Mouse (Mus musculus) midbrain, postnatal 0 days (tissue): ENCODE data around the gene Map1b. TPM values are rescaled to one million over a fixed set of nuclear protein-coding genes. Genes with fewer than 3 reads are reported as not detected.

Experiments used
- ATAC-seq: fragments of 200-750 bp; cut with Nextera tagmentation; 2 replicates; pipeline ENCODE4 v1.8.0; 2017; ENCODE audit warnings: moderate number of reproducible peaks, mild to moderate bottlenecking, moderate TSS enrichment, moderate library complexity; ENCODE audit not compliant: low FRiP score
- DNase-seq: peaks from one replicate; pipeline ENCODE4 v3.0.0-alpha.2; 2015; ENCODE audit warnings: low spot score
- H3K27ac ChIP-seq: fragments of 300-500 bp; sonication (generic); 2 replicates; pipeline ENCODE4 v1.5.1; 2014; ENCODE audit warnings: low read depth, mild to moderate bottlenecking, low read length, mixed read lengths
- H3K27me3 ChIP-seq: fragments of 300-500 bp; sonication (generic); 2 replicates; pipeline ENCODE4 v1.6.1; 2014; ENCODE audit warnings: low read length, control low read depth, mixed read lengths; ENCODE audit not compliant: insufficient read depth
- H3K36me3 ChIP-seq: fragments of 300-500 bp; sonication (generic); 2 replicates; pipeline ENCODE4 v1.6.1; 2014; ENCODE audit warnings: low read length, control low read depth, mixed read lengths; ENCODE audit not compliant: insufficient read depth
- H3K4me1 ChIP-seq: fragments of 300-500 bp; sonication (generic); 2 replicates; pipeline ENCODE4 v1.6.1; 2014; ENCODE audit warnings: mild to moderate bottlenecking, control low read depth, antibody characterized with exemption, low read length, mixed read lengths; ENCODE audit not compliant: insufficient read depth
- H3K4me2 ChIP-seq: fragments of 300-500 bp; sonication (generic); 2 replicates; pipeline ENCODE4 v1.6.1; 2014; ENCODE audit warnings: low read depth, mild to moderate bottlenecking, low read length, mixed read lengths; ENCODE audit not compliant: poor library complexity, severe bottlenecking
- H3K4me3 ChIP-seq: fragments of 300-500 bp; sonication (generic); 2 replicates; pipeline ENCODE4 v1.5.1; 2014; ENCODE audit warnings: low read depth, mild to moderate bottlenecking, low read length, moderate library complexity
- H3K9ac ChIP-seq: fragments of 300-500 bp; sonication (generic); replicated peaks from 2 replicates; pipeline ENCODE4 v1.6.1; 2014; ENCODE audit warnings: mild to moderate bottlenecking, low read length, moderate library complexity, mixed read lengths; ENCODE audit not compliant: poor library complexity, severe bottlenecking
- H3K9me3 ChIP-seq: fragments of 300-500 bp; sonication (generic); 2 replicates; pipeline ENCODE4 v1.6.1; 2016; ENCODE audit warnings: low read length, control low read depth
- CTCF ChIP-seq: IDR thresholded peaks from 2 replicates; pipeline ENCODE4 v1.5.1; 2016; ENCODE audit warnings: antibody characterized with exemption, mild to moderate bottlenecking
- WGBS: fragments of 180-500 bp; shearing (Covaris S2); extraction: QIAGEN DNeasy Blood & Tissue Kit; methylation state at CpG from one replicate; pipeline ENCODE4 v1.1.7; 2014; 5-methylcytosine and 5-hydroxymethylcytosine counted together
- polyA plus RNA-seq: library from polyadenylated mRNA; unstranded; fragments of >200 nt; fragmentation: Nextera tagmentation; extraction: Ambion mirVana; gene quantifications from 2 replicates; pipeline ENCODE4 v1.2.1, GENCODE M21; 2015
- total RNA-seq: library from RNA; depleted of rRNA; stranded (reverse); fragments of >200 nt; gene quantifications from 2 replicates; pipeline ENCODE4 v1.2.3, GENCODE M21; 2014

The Map1b gene
- total and polyA plus RNA-seq, 2 experiments from 2014 or later, result 913 to 2,125 TPM

GRCm38 (mm10) chr13:99550679-99551369 lies 34.5 kb upstream of the Map1b start:
- Histone ChIP-seq H3K36me3 (no peaks in the 10 kb centered on the region), H3K4me2 (no peak overlapping the region), H3K9me3 (no peaks in the 10 kb centered on the region), H3K4me1 (peaks cover 14% of the 10 kb centered on the region; the same call in 1 of the 2 replicates), H3K27me3 (no peaks in the 10 kb centered on the region), H3K9ac (no peak overlapping the region), H3K4me3 (no peak overlapping the region), H3K27ac (0 out of 2 replicates have a peak overlapping the region, but pooled peaks have one; percentile 47)
- WGBS, result 46% methylated on average over 12 of the region's 12 CpGs
- ATAC-seq (peak; percentile 59; the same call in 1 of the 2 replicates), DNase-seq (peak; percentile 40)
- TF ChIP-seq CTCF, result no peak

- Histone ChIP-seq H3K4me1 (peaks cover 14% of the 10 kb centered on the region; the same call in 1 of the 2 replicates), H3K27ac (0 out of 2 replicates have a peak overlapping the region, but pooled peaks have one; percentile 47), H3K9me3 (no peaks in the 10 kb centered on the region), H3K27me3 (no peaks in the 10 kb centered on the region), H3K4me3 (no peak overlapping the region), H3K36me3 (no peaks in the 10 kb centered on the region), H3K4me2 (no peak overlapping the region), H3K9ac (no peak overlapping the region)
- WGBS, result 34% methylated on average over 4 of the region's 4 CpGs
- ATAC-seq (no peak), DNase-seq (no peak)
- no peak for TF ChIP-seq CTCF
Observed at GRCm38 (mm10) chr13:99550060-99550459, 33.7 kb upstream of the Map1b start.

DNA sequence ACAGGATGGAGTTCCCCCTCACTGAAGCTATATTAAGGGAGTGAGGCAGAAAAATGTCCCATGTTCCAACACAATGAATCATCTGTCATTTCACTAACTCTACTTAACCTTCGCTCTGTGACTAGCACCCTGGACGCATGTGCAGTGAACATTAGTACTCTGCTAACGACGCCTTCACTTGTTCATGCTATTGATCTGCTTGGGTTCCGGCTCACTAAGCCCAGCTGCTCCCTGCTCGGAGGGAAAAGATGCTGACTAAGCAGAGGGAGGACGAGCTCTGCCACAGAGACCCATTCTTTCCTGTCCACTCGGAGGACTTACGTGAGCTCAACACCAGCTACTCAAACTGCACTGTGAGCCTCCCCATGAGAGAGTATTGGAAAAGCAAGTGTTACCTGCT lies 33.2 kb upstream of the Map1b start:
- H3K9me3 ChIP-seq, result no peaks in the 10 kb centered on the region
- no peaks in the 10 kb centered on the region for H3K36me3 ChIP-seq
- H3K4me2 ChIP-seq, result 0 out of 2 replicates have a peak overlapping the region, but pooled peaks have one; percentile 9
- H3K27ac ChIP-seq, result 0 out of 2 replicates have a peak overlapping the region, but pooled peaks have one; percentile 47
- no peaks in the 10 kb centered on the region for H3K27me3 ChIP-seq
- no peak for TF ChIP-seq CTCF
- WGBS, result 14% methylated on average over 9 of the region's 9 CpGs
- H3K4me1 ChIP-seq, result peaks cover 14% of the 10 kb centered on the region; the same call in 1 of the 2 replicates
- no peak overlapping the region for H3K4me3 ChIP-seq
- DNase-seq (peak; percentile 31), ATAC-seq (no peak)
- H3K9ac ChIP-seq, result no peak overlapping the region

DNA sequence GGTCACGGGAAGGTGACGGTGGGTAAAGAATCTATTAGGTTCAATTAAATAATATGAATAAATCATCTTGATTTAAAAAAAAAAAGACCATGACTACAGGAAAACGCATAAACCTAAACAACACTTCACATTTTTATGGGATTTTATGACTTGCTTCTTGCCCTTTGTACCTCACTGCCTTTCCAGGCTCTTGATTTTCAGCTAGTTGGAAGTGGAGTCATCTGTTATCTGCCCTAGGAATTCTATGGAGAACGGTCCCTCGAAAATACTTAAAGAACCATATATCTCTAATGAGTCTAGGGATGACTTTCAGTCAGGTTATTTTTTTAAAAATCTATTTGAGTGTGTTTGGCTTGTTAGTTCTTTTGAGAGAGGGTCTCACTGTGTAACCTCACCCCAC lies 30.5 kb upstream of the Map1b start:
- Histone ChIP-seq H3K9ac (no peak overlapping the region), H3K4me1 (peaks cover 14% of the 10 kb centered on the region; the same call in 1 of the 2 replicates), H3K4me3 (no peak overlapping the region), H3K4me2 (no peak overlapping the region), H3K27ac (no peak overlapping the region), H3K27me3 (no peaks in the 10 kb centered on the region), H3K36me3 (no peaks in the 10 kb centered on the region), H3K9me3 (no peaks in the 10 kb centered on the region)
- 94% methylated on average over 5 of the region's 5 CpGs for WGBS
- no peak for DNase-seq
- ATAC-seq, result no peak
- no peak for TF ChIP-seq CTCF

GRCm38 (mm10) chr13:99545201-99545600 lies 28.9 kb upstream of the Map1b start:
- ATAC-seq, result no peak
- 53% methylated on average over 6 of the region's 6 CpGs for WGBS
- no peaks in the 10 kb centered on the region for H3K36me3 ChIP-seq

More at GRCm38 (mm10) chr13:99545201-99545600, 28.9 kb upstream of the Map1b start:
- no peak overlapping the region for H3K9ac ChIP-seq
- TF ChIP-seq CTCF, result no peak
- H3K4me1 ChIP-seq, result peaks cover 7% of the 10 kb centered on the region; the same call in 1 of the 2 replicates
- no peak overlapping the region for H3K4me3 ChIP-seq
- no peak for DNase-seq
- no peak overlapping the region for H3K27ac ChIP-seq
- H3K27me3 ChIP-seq, result no peaks in the 10 kb centered on the region
- no peak overlapping the region for H3K4me2 ChIP-seq
- H3K9me3 ChIP-seq, result no peaks in the 10 kb centered on the region
